Mouse (Mus musculus): ENCODE measurements around the gene Hoxc10. TPM values are rescaled to one million over a fixed set of nuclear protein-coding genes. Genes with fewer than 3 reads are reported as not detected.
A peak's percentile ranks its signal among the peaks of the same experiment; 100 is the strongest.

Hoxc10 gene
- polyA plus RNA-seq, 1 experiment from 2014 or later: not detected

DNA sequence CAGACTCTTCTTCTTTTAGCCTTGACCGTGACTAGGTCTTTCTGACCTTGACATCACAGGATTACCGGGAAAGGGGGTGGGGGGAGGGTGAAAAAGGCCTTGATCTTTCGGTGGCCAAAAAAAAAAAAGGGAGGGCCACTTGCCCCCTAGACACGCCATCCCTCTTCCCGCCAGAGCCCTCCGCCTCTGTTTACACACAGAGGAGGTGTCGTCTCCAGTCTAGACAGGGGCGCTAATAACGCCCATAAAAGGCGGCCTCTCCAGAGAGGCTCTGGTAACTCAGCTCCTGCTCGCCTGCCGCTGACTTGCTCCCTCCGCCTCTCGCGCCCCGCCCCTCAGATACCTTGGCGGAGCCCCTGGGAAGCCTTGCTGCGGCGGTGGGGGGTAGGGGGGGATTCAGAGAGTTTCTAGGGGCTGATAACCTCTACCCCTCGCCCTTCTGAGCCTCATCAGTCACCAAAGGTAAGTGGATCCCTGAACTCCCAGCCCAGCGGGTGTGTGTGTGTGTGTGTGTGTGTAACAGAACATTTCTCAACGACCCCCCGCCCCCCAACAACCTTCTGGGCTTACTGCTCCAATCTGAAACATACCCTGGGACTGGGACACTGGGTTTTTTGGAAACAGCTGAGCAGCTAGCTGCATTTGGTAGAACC lies 34.8 kb upstream of the Hoxc10 start:
- WGBS: under 1% methylated on average over 23 of the region's 23 CpGs
- no peak for ATAC-seq (ENCODE audit: borderline replicate concordance, extremely low read depth, low FRiP score, low TSS enrichment)
- H3K4me3 ChIP-seq: no peak overlapping the region
- no peaks in the 10 kb centered on the region for H3K36me3 ChIP-seq
- no peak overlapping the region for H3K27ac ChIP-seq
- H3K4me1 ChIP-seq: peaks cover 2% of the 10 kb centered on the region; the same call in 1 of the 2 replicates
- no peak overlapping the region for H3K4me2 ChIP-seq
- no peaks in the 10 kb centered on the region for H3K9me3 ChIP-seq
- peaks cover 100% of the 10 kb centered on the region for H3K27me3 ChIP-seq
- no peak overlapping the region for H3K9ac ChIP-seq

DNA sequence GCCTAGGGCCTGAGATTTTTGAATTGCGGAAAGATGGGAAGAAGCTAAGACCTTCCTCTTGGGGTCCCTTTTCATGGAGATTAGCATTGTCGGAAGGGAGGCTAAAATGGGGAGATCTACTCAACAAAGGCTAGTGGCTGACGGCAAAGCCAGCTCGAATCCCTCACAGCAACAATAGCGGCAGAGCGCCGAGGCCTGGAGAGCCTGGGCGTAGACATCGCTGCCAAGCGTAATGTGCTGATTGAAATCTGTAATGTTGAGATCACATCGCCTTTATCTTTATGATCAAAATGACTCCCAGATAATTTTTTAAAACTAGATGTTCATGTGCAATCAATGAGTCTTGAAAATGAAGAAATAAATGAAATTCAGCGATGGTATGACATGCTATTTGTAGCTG lies 32.2 kb upstream of the Hoxc10 start:
- H3K4me2 ChIP-seq: no peak overlapping the region
- peaks cover 100% of the 10 kb centered on the region for H3K27me3 ChIP-seq
- no peaks in the 10 kb centered on the region for H3K36me3 ChIP-seq
- H3K9me3 ChIP-seq: no peaks in the 10 kb centered on the region
- no peak overlapping the region for H3K27ac ChIP-seq
- peaks cover 2% of the 10 kb centered on the region; the same call in 1 of the 2 replicates for H3K4me1 ChIP-seq
- H3K4me3 ChIP-seq: no peak overlapping the region
- 2% methylated on average over 12 of the region's 12 CpGs for WGBS
- H3K9ac ChIP-seq: no peak overlapping the region
- no peak for ATAC-seq (ENCODE audit: borderline replicate concordance, extremely low read depth, low FRiP score, low TSS enrichment)

DNA sequence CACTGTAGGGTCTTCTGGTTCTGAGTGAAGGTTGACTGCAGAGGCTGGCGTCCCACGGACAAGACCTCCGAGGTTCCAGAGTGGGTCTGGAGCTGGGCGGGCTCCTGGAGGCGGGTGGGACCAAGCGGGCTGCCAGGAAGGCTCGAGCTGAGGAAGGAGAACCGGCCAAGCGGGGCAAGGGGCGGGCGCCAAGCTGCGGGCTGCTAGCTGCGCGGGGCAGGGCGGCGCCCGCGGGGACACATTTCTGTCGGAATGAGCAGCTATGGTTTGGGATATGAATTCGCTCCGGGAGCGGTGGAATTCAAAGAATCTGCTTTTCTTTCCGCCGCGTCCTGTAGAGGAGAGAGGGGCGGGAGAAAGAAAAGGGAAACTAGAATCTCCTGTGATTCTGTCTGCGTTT lies 31.7 kb upstream of the Hoxc10 start:
- Histone ChIP-seq H3K36me3 (no peaks in the 10 kb centered on the region), H3K27ac (no peak overlapping the region), H3K27me3 (peaks cover 100% of the 10 kb centered on the region), H3K4me1 (peaks cover 2% of the 10 kb centered on the region; the same call in 1 of the 2 replicates), H3K9ac (no peak overlapping the region), H3K4me2 (no peak overlapping the region), H3K4me3 (no peak overlapping the region), H3K9me3 (no peaks in the 10 kb centered on the region)
- ATAC-seq (ENCODE audit: borderline replicate concordance, extremely low read depth, low FRiP score, low TSS enrichment): no peak
- under 1% methylated on average over 26 of the region's 27 CpGs for WGBS

DNA sequence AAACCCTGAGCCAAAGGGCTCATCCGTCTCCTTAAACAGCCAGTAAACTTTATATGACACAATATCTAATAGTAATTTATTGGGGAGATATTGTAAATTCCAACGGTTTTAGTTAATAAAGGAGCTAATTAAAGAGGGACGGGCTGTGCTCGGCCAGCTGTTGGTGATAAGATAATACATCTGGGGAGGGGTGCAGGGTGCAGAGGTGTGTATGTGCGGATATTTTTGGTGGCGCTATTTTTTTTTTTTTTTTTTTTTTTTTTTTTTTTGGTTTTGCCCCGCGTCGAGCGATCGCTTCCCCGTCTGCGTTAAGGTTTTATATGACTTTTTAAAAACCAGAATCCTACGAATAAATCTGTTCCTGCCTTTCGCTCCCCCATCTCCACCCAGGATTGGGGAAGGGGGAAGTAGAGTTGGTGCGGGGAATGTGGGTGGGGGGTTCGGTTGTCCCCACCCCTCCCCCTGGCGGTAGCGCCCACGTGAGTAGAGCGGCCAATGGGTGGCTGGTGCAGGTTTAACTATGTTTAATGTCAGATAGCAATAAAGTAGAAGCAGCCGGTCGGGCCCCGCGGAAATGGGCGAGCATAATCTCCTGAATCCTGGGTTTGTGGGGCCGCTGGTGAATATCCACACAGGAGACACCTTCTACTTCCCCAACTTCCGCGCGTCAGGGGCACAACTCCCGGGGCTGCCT lies 30.2 kb upstream of the Hoxc10 start, which contains the start of gene Hoxc12:
Hoxc12 (plus strand) TSS at position 479 of the 694 bp plus-strand sequence.
- peaks cover 100% of the 10 kb centered on the region for H3K27me3 ChIP-seq
- no peak for ATAC-seq (ENCODE audit: borderline replicate concordance, extremely low read depth, low FRiP score, low TSS enrichment)
- no peaks in the 10 kb centered on the region for H3K36me3 ChIP-seq
- no peak within 1 kb of the TSS for H3K4me2 ChIP-seq
- H3K9me3 ChIP-seq: no peaks in the 10 kb centered on the region
- H3K27ac ChIP-seq: no peak within 1 kb of the TSS
- WGBS: under 1% methylated on average over 31 of the region's 31 CpGs
- H3K4me3 ChIP-seq: no peak within 1 kb of the TSS
- H3K4me1 ChIP-seq: peaks cover 2% of the 10 kb centered on the region; the same call in 1 of the 2 replicates
- no peak within 1 kb of the TSS for H3K9ac ChIP-seq

DNA sequence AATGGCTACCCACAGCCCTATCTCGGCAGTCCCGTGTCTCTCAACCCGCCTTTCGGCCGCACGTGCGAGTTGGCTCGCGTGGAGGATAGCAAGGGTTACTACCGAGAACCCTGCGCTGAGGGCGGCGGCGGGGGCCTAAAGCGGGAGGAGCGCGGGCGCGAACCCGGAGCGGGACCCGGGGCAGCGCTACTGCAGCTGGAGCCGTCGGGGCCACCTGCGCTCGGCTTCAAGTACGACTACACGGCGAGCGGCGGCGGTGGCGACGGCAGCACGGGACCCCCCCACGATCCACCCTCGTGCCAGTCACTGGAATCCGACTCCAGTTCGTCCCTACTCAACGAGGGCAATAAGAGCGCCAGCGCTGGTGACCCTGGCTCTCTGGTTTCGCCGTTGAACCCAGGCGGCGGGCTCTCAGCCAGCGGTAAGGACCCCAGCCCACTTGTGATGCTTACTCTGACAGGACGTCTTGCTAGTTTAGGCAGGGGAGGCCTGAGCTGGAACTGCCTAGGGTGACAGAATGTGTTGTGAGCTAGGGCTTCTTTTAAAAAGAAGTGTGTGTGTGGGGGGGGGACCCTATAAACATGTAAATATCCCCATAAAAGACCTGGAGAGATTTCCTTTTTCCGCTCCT lies 29.4 kb upstream of the Hoxc10 start:
- WGBS: 2% methylated on average over 50 of the region's 50 CpGs
- Histone ChIP-seq H3K4me3 (no peak overlapping the region), H3K4me2 (no peak overlapping the region)

DNA sequence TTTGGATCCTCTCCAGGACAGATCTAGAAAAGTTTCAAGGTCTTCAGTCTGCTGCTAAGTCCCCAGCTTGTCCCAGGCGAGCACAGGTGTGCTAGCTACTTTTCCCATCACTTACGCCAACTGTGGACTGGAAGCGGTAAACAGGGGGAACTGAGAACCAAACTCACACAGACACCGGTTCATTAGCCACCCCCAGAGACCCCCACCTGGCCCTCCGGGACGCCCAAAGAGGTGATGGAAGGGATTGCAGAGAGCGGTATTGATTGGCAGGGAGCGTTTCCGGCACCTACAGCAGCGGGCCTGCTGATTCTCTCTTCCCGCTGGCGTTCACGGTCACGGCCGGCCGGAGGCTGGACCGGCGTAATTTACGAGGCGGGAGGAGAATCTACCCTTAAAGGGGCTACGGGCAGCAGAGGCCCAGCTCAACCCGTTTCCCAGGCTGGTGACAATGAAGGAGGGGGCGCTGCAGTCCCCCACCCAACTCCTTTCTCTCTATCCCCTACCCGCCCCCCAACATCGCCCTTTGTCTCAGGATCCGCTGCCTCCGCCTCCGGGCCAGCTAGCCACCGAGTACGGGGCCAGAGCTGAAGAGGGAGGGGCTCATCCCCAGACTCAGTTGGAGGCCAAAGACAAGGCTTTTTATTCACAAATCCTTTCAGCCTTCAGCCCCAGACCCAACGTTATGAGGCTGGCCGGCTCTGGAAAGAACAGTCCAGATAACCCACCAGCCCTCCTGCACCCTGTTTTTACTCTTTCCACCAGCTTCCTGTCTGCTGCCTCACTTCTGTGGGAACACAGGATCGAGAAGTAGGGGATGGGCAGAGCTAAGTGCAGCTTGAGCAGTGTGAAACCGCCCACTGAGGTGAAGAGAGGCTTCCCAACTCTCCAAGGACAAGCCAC lies 27.1 kb upstream of the Hoxc10 start:
- Histone ChIP-seq H3K9me3 (no peaks in the 10 kb centered on the region), H3K4me3 (no peak overlapping the region), H3K36me3 (no peaks in the 10 kb centered on the region), H3K4me2 (no peak overlapping the region), H3K27ac (no peak overlapping the region), H3K9ac (no peak overlapping the region), H3K4me1 (peaks cover 2% of the 10 kb centered on the region; the same call in 1 of the 2 replicates), H3K27me3 (peaks cover 100% of the 10 kb centered on the region)
- ATAC-seq (ENCODE audit: borderline replicate concordance, extremely low read depth, low FRiP score, low TSS enrichment): no peak
- 1% methylated on average over 34 of the region's 34 CpGs for WGBS

More for the DNA sequence above, 29.4 kb upstream of the Hoxc10 start:
- Histone ChIP-seq H3K27ac (no peak overlapping the region), H3K36me3 (no peaks in the 10 kb centered on the region), H3K27me3 (peaks cover 100% of the 10 kb centered on the region), H3K9ac (no peak overlapping the region), H3K9me3 (no peaks in the 10 kb centered on the region), H3K4me1 (peaks cover 2% of the 10 kb centered on the region; the same call in 1 of the 2 replicates)
- no peak for ATAC-seq (ENCODE audit: borderline replicate concordance, extremely low read depth, low FRiP score, low TSS enrichment)

DNA sequence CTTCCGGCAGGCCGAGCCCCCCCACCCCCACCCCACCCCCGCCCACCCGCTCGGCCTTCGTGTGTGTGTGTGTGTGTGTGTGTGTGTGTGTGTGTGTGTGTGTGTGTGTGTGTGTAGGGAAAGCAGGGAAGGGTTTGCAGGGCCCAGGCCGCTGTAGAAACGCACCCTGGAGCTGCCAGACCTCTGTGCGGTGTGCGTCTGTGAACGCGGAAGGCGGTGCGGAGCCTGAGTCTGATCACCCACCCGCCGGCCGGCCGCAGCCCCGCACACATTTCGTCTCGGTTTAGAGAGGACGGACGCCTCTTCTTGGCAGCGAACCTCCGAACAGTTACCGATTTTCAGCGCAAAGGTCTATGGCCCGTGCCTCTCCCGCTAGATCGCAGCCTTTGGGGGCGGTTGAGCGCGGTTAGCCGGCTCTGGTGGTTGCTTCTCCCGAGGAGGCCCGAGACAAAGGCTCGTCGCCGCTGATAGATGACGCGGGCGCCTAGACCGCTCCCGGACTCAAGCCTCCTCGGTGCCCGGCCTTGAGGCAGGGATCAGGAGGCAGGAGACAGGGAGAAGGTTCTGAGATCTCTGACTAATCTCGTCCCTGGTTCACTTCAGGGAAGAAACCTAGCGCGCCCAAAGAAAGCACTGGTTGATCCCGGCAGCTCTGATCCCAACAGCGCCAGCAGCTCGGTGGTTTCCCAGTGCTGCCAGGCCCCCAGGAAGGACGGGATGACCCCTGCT lies 23.7 kb upstream of the Hoxc10 start:
- H3K4me1 ChIP-seq: no peaks in the 10 kb centered on the region
- H3K9me3 ChIP-seq: no peaks in the 10 kb centered on the region
- under 1% methylated on average over 39 of the region's 53 CpGs for WGBS
- no peak for ATAC-seq (ENCODE audit: borderline replicate concordance, extremely low read depth, low FRiP score, low TSS enrichment)
- peaks cover 100% of the 10 kb centered on the region for H3K27me3 ChIP-seq
- no peak overlapping the region for H3K9ac ChIP-seq
- H3K4me2 ChIP-seq: peak overlapping the region; percentile 7
- no peak overlapping the region for H3K4me3 ChIP-seq
- no peak overlapping the region for H3K27ac ChIP-seq
- H3K36me3 ChIP-seq: no peaks in the 10 kb centered on the region

DNA sequence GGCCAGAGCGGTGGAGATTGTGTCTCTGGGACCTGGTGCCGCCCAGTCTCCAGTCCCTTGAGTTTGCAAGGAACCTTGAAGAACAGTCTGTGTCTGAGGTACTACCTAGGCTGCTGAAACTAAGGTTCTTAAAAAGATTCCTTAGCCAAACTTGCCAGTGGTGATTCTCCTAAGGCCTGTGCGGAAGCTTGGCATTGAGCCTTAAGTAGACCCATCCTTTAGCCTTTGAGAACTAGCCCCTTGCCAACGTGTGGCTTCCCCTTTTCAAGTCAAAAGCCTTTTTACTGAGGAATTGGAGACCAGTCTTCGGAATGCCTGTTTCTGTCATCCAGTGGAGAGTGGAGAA lies 23.2 kb upstream of the Hoxc10 start:
- Histone ChIP-seq H3K9me3 (no peaks in the 10 kb centered on the region), H3K4me2 (peak overlapping the region; percentile 7; the same call in 1 of the 2 replicates), H3K27ac (no peak overlapping the region), H3K36me3 (no peaks in the 10 kb centered on the region), H3K4me3 (no peak overlapping the region), H3K9ac (no peak overlapping the region), H3K27me3 (peaks cover 100% of the 10 kb centered on the region), H3K4me1 (no peaks in the 10 kb centered on the region)
- no peak for ATAC-seq (ENCODE audit: borderline replicate concordance, extremely low read depth, low FRiP score, low TSS enrichment)
- WGBS: 6% methylated on average over 5 of the region's 5 CpGs

DNA sequence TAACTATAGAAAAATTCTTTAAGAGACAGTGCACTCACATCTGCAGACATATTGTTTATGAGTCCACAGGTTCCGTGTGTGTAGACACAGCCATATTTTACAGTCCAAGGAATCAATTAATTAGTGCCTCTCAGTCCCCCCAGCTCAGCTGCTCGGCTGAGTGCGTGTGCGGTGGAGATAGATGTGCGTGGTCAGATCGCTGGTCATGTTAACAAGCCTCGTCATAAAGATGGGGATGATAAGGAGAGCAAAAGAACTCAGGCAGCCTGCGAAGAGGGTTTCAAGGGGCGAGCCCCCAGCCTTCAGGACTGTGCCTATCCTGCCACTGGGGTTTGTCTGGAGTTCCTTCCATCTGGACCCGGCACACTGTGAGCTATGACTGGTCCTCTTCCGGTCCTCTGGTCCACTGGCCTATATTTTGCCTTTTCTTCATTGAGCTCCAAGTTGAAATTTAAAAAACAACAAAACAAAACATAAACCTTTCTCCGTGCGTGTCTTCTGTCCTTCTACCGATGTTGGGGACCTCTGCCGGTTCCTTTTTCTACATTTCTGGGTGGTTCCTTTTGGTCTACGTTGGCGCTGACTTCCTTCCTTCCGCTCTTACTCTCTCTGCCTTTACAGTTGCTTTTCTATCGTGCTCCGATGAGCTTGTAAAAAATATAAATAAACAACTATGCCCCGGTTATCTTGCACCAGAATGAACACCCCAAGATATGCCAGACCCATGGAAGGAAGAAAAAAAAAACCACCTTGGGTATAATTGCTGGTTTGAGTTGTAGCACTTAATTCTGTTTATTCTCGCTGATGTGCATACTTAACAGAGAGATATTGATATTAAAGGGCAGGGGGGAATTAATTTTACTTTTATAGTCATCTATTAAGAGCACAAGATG lies 21.2 kb upstream of the Hoxc10 start:
- peaks cover 100% of the 10 kb centered on the region for H3K27me3 ChIP-seq
- 16% methylated on average over 22 of the region's 22 CpGs for WGBS

DNA sequence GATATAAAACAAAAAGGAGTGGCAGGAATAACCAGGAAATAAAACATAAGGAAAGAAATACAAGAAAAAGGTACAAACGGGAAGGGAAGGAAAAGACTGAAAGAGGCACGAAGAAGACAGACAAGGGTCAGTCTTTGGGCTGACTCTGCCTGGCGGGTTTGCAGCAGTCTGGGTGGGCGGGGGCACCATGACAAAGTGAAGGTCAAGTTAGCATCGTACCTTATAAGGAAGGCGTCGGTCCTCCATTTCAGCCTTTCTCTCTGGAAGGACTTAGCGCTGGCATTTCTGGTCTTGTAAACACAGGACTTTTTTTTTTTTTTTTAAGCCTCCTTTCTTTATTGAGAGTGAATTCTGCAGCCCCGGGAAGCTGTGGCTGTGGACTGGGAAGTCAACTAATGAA lies 19.3 kb upstream of the Hoxc10 start:
- peaks cover 100% of the 10 kb centered on the region for H3K27me3 ChIP-seq

More for the DNA sequence above, 21.2 kb upstream of the Hoxc10 start:
- no peaks in the 10 kb centered on the region for H3K9me3 ChIP-seq
- H3K4me3 ChIP-seq: no peak overlapping the region
- H3K27ac ChIP-seq: no peak overlapping the region
- no peak overlapping the region for H3K4me2 ChIP-seq
- H3K4me1 ChIP-seq: no peaks in the 10 kb centered on the region
- ATAC-seq (ENCODE audit: borderline replicate concordance, extremely low read depth, low FRiP score, low TSS enrichment): no peak
- no peak overlapping the region for H3K9ac ChIP-seq
- no peaks in the 10 kb centered on the region for H3K36me3 ChIP-seq

More for the DNA sequence above, 19.3 kb upstream of the Hoxc10 start:
- WGBS: 1% methylated on average over 9 of the region's 9 CpGs
- ATAC-seq (ENCODE audit: borderline replicate concordance, extremely low read depth, low FRiP score, low TSS enrichment): no peak
- Histone ChIP-seq H3K27ac (no peak overlapping the region), H3K36me3 (no peaks in the 10 kb centered on the region), H3K9me3 (no peaks in the 10 kb centered on the region), H3K4me3 (no peak overlapping the region), H3K4me2 (no peak overlapping the region), H3K4me1 (no peaks in the 10 kb centered on the region), H3K9ac (no peak overlapping the region)
